Mouse (Mus musculus) hindbrain, postnatal 0 days (tissue): Measurements from ENCODE around the gene Ano8. TPM values are rescaled to one million over a fixed set of nuclear protein-coding genes. Genes with fewer than 3 reads are reported as not detected.

Experiments
- ATAC-seq: fragments of 200-750 bp; cut with Nextera tagmentation; 2 replicates; pipeline ENCODE4 v1.8.0; 2017; ENCODE audit warnings: mild to moderate bottlenecking, moderate TSS enrichment, moderate library complexity
- DNase-seq: peaks from one replicate; pipeline ENCODE4 v3.0.0-alpha.2; 2015; ENCODE audit warnings: low spot score
- H3K27ac ChIP-seq: fragments of 300-500 bp; sonication (generic); 2 replicates; pipeline ENCODE4 v1.5.1; 2014; ENCODE audit warnings: mild to moderate bottlenecking
- H3K27me3 ChIP-seq: fragments of 300-500 bp; sonication (generic); 2 replicates; pipeline ENCODE4 v1.6.1; 2014; ENCODE audit warnings: low read length, mixed read lengths; ENCODE audit not compliant: insufficient read depth
- H3K36me3 ChIP-seq: fragments of 300-500 bp; sonication (generic); 2 replicates; pipeline ENCODE4 v1.6.1; 2014; ENCODE audit warnings: low read length, mixed read lengths; ENCODE audit not compliant: insufficient read depth
- H3K4me1 ChIP-seq: fragments of 300-500 bp; sonication (generic); 2 replicates; pipeline ENCODE4 v1.6.1; 2014; ENCODE audit warnings: antibody characterized with exemption, low read length, mixed read lengths; ENCODE audit not compliant: insufficient read depth
- H3K4me2 ChIP-seq: fragments of 300-500 bp; sonication (generic); 2 replicates; pipeline ENCODE4 v1.6.1; 2014; ENCODE audit warnings: low read depth, mild to moderate bottlenecking, low read length, moderate library complexity, mixed read lengths
- H3K4me3 ChIP-seq: fragments of 300-500 bp; sonication (generic); 2 replicates; pipeline ENCODE4 v1.5.1; 2014; ENCODE audit warnings: low read length
- H3K9ac ChIP-seq: fragments of 300-500 bp; sonication (generic); replicated peaks from 2 replicates; pipeline ENCODE4 v1.6.1; 2014; ENCODE audit warnings: mild to moderate bottlenecking, low read length, moderate library complexity, mixed read lengths
- H3K9me3 ChIP-seq: fragments of 300-500 bp; sonication (generic); 2 replicates; pipeline ENCODE4 v1.6.1; 2016; ENCODE audit warnings: low read length, mixed read lengths
- CTCF ChIP-seq: IDR thresholded peaks from 2 replicates; pipeline ENCODE4 v1.5.1; 2016; ENCODE audit warnings: antibody characterized with exemption, control low read depth, low read depth
- WGBS: fragments of 180-500 bp; shearing (Covaris S2); extraction: QIAGEN DNeasy Blood & Tissue Kit; methylation state at CpG from one replicate; pipeline ENCODE4 v1.1.7; 2014; 5-methylcytosine and 5-hydroxymethylcytosine counted together
- polyA plus RNA-seq: library from polyadenylated mRNA; unstranded; fragments of >200 nt; fragmentation: Nextera tagmentation; extraction: Ambion mirVana; gene quantifications from 2 replicates; pipeline ENCODE4 v1.2.1, GENCODE M21; 2015
- total RNA-seq: library from RNA; depleted of rRNA; stranded (reverse); fragments of >200 nt; gene quantifications from 2 replicates; pipeline ENCODE4 v1.2.3, GENCODE M21; 2014

Ano8 gene
- total and polyA plus RNA-seq, 2 experiments from 2014 or later: 5.3 to 78.6 TPM

- DNase-seq (peak; percentile 75), ATAC-seq (peak; percentile 44)
- H3K4me1 ChIP-seq: no peaks in the 10 kb centered on the region
- H3K4me3 ChIP-seq: peak overlapping the region; percentile 51
- peak overlapping the region; percentile 90 for H3K27ac ChIP-seq
- TF ChIP-seq CTCF: peak; percentile 70
- peak overlapping the region; percentile 71 for H3K4me2 ChIP-seq
- H3K36me3 ChIP-seq: peaks cover 51% of the 10 kb centered on the region
- H3K9ac ChIP-seq: peak overlapping the region; percentile 70
- H3K9me3 ChIP-seq: no peaks in the 10 kb centered on the region
- WGBS: 41% methylated on average over 14 of the region's 14 CpGs
- H3K27me3 ChIP-seq: no peaks in the 10 kb centered on the region
Measured at GRCm38 (mm10) chr8:71477196-71477845, 8.4 kb downstream of the Ano8 start.

- peak overlapping the region; percentile 90 for H3K27ac ChIP-seq
- under 1% methylated on average over 90 of the region's 121 CpGs for WGBS
- H3K9ac ChIP-seq: peak overlapping the region; percentile 70
- no peak for TF ChIP-seq CTCF
- peak overlapping the region; percentile 51 for H3K4me3 ChIP-seq
- H3K9me3 ChIP-seq: no peaks in the 10 kb centered on the region
- ATAC-seq (peak; percentile 76), DNase-seq (peak; percentile 92)
- no peaks in the 10 kb centered on the region for H3K4me1 ChIP-seq
- H3K36me3 ChIP-seq: peaks cover 50% of the 10 kb centered on the region
- H3K4me2 ChIP-seq: peak overlapping the region; percentile 71
- H3K27me3 ChIP-seq: no peaks in the 10 kb centered on the region
Measured at GRCm38 (mm10) chr8:71476099-71476940, 9.4 kb downstream of the Ano8 start.

GRCm38 (mm10) chr8:71475702-71476075 lies 10.1 kb downstream of the Ano8 start:
- Histone ChIP-seq H3K9me3 (no peaks in the 10 kb centered on the region), H3K4me2 (peak overlapping the region; percentile 71), H3K36me3 (peaks cover 51% of the 10 kb centered on the region), H3K4me3 (peak overlapping the region; percentile 51), H3K4me1 (no peaks in the 10 kb centered on the region), H3K27me3 (no peaks in the 10 kb centered on the region), H3K9ac (peak overlapping the region; percentile 70), H3K27ac (peak overlapping the region; percentile 90)
- no peak for DNase-seq
- TF ChIP-seq CTCF: no peak
- WGBS: 23% methylated on average over 4 of the region's 4 CpGs
- no peak for ATAC-seq

- no peaks in the 10 kb centered on the region for H3K27me3 ChIP-seq
- no peaks in the 10 kb centered on the region for H3K9me3 ChIP-seq
- no peak for TF ChIP-seq CTCF
- DNase-seq (no peak), ATAC-seq (no peak)
- 81% methylated on average over 25 of the region's 25 CpGs for WGBS
- H3K27ac ChIP-seq: peak overlapping the region; percentile 90; the same call in 1 of the 2 replicates
- H3K36me3 ChIP-seq: peaks cover 44% of the 10 kb centered on the region
- H3K9ac ChIP-seq: no peak overlapping the region
- no peak overlapping the region for H3K4me2 ChIP-seq
- no peak overlapping the region for H3K4me3 ChIP-seq
- no peaks in the 10 kb centered on the region for H3K4me1 ChIP-seq
Measured at GRCm38 (mm10) chr8:71474785-71475701, 10.7 kb downstream of the Ano8 start.

- H3K4me1 ChIP-seq: no peaks in the 10 kb centered on the region
- H3K27ac ChIP-seq: no peak overlapping the region
- H3K4me3 ChIP-seq: no peak overlapping the region
- H3K9ac ChIP-seq: no peak overlapping the region
- H3K4me2 ChIP-seq: no peak overlapping the region
- ATAC-seq: no peak
- H3K9me3 ChIP-seq: no peaks in the 10 kb centered on the region
- H3K27me3 ChIP-seq: no peaks in the 10 kb centered on the region
- DNase-seq: no peak
- WGBS: 93% methylated on average over 18 of the region's 18 CpGs
- peaks cover 42% of the 10 kb centered on the region for H3K36me3 ChIP-seq
- TF ChIP-seq CTCF: no peak
Measured at GRCm38 (mm10) chr8:71474344-71474743, 11.4 kb downstream of the Ano8 start.

GRCm38 (mm10) chr8:71472601-71473386 lies 13.0 kb downstream of the Ano8 start:
- H3K9me3 ChIP-seq: no peaks in the 10 kb centered on the region
- H3K9ac ChIP-seq: no peak overlapping the region
- no peaks in the 10 kb centered on the region for H3K4me1 ChIP-seq
- WGBS: 85% methylated on average over 8 of the region's 8 CpGs
- H3K4me3 ChIP-seq: no peak overlapping the region
- DNase-seq (no peak), ATAC-seq (no peak)
- no peaks in the 10 kb centered on the region for H3K27me3 ChIP-seq
- peaks cover 34% of the 10 kb centered on the region for H3K36me3 ChIP-seq
- no peak overlapping the region for H3K4me2 ChIP-seq
- TF ChIP-seq CTCF: peak; percentile 40
- H3K27ac ChIP-seq: no peak overlapping the region
